Mouse (Mus musculus): ENCODE data around the gene Spef1. TPM values are rescaled to one million over a fixed set of nuclear protein-coding genes. Genes with fewer than 3 reads are reported as not detected.

Spef1 gene
- polyA plus RNA-seq, 1 experiment from 2014 or later: 10.1 TPM

- Histone ChIP-seq H3K9me3 (replicated peaks; ENCODE audit: control insufficient read depth, low read length) (no peaks in the 10 kb centered on the region), H3K36me3 (ENCODE audit: control insufficient read depth, insufficient read depth, low read length) (no peaks in the 10 kb centered on the region), H3K9ac (ENCODE audit: low read length) (no peak overlapping the region), H3K4me1 (ENCODE audit: control insufficient read depth, insufficient read depth, low read length) (peaks cover 7% of the 10 kb centered on the region; the same call in 1 of the 2 replicates), H3K27ac (ENCODE audit: low read depth, low read length) (no peak overlapping the region), H3K27me3 (replicated peaks; ENCODE audit: control insufficient read depth, insufficient read depth, low read length) (no peaks in the 10 kb centered on the region), H3K4me3 (ENCODE audit: low read depth, low read length) (no peak overlapping the region), H3K4me2 (ENCODE audit: low read length) (no peak overlapping the region)
- DNase-seq (ENCODE audit: low spot score) (no peak), ATAC-seq (no peak)
- 77% methylated on average over 3 of the region's 3 CpGs for WGBS
Measured at GRCm38 (mm10) chr2:131128636-131129157, 58.4 kb downstream of the Spef1 start.

GRCm38 (mm10) chr2:131128211-131128610 is 58.9 kb downstream of the Spef1 start:
- Histone ChIP-seq H3K27ac (ENCODE audit: low read depth, low read length) (no peak overlapping the region), H3K36me3 (ENCODE audit: control insufficient read depth, insufficient read depth, low read length) (no peaks in the 10 kb centered on the region), H3K9ac (ENCODE audit: low read length) (no peak overlapping the region), H3K4me3 (ENCODE audit: low read depth, low read length) (no peak overlapping the region), H3K4me1 (ENCODE audit: control insufficient read depth, insufficient read depth, low read length) (peaks cover 7% of the 10 kb centered on the region; the same call in 1 of the 2 replicates), H3K27me3 (replicated peaks; ENCODE audit: control insufficient read depth, insufficient read depth, low read length) (no peaks in the 10 kb centered on the region), H3K4me2 (ENCODE audit: low read length) (no peak overlapping the region), H3K9me3 (replicated peaks; ENCODE audit: control insufficient read depth, low read length) (no peaks in the 10 kb centered on the region)
- 92% methylated on average over 5 of the region's 5 CpGs for WGBS
- DNase-seq (ENCODE audit: low spot score) (no peak), ATAC-seq (no peak)

- 3% methylated on average over 28 of the region's 28 CpGs for WGBS
- Histone ChIP-seq H3K4me1 (ENCODE audit: control insufficient read depth, insufficient read depth, low read length) (peaks cover 7% of the 10 kb centered on the region; the same call in 1 of the 2 replicates), H3K9me3 (replicated peaks; ENCODE audit: control insufficient read depth, low read length) (no peaks in the 10 kb centered on the region), H3K9ac (ENCODE audit: low read length) (peak within 1 kb of the TSS; percentile 58), H3K36me3 (ENCODE audit: control insufficient read depth, insufficient read depth, low read length) (no peaks in the 10 kb centered on the region), H3K4me3 (ENCODE audit: low read depth, low read length) (peak within 1 kb of the TSS; percentile 32), H3K27me3 (replicated peaks; ENCODE audit: control insufficient read depth, insufficient read depth, low read length) (no peaks in the 10 kb centered on the region), H3K27ac (ENCODE audit: low read depth, low read length) (no peak within 1 kb of the TSS), H3K4me2 (ENCODE audit: low read length) (peak within 1 kb of the TSS; percentile 69)
- ATAC-seq: peak; percentile 85
- DNase-seq (ENCODE audit: low spot score): peak; percentile 22
Measured at GRCm38 (mm10) chr2:131127161-131127730, 59.8 kb downstream of the Spef1 start, which contains the start of gene Hspa12b. TSS of gene Hspa12b (plus strand) at chr2:131127280.

DNA sequence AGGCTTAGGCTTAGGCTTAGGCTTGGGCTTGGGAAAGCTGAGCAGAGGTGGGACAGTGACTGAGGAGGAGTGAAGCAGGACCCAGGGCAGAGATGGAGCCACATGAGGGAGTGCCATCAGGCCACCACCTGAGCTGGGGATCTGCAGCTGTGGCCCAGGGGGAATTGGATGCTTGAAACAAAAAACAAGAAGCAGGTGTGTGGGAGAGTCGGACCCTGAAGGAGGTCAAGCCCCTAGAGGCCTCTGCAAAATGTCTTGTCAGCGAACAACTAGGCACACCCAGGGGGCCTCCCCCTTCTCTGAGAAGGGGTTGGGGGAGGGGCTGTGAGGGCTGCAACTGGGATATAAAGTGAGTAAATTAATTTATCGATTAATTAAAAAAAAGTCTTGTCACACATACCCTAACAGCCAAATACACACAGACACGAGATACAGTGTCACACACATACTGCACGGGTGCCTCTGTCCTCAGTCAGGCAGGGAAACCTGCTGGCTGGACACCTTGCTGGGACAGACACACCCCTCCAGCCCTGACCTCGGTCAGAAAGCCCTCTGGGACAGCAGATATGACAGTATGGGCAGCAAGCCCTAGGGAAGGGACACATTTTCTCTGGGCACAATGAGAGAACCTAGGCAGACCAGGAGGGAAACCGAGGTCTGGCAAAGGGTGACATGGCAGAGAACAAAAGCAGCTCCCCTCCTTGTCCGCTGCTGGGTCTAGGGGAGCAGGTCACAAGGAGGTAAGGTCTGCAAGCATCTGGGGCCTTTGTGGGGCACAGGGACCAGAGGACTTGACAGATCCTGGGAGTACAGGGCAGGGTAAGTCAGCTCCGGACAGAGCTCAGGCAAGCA is 60.9 kb downstream of the Spef1 start:
- no peak overlapping the region; the same call in 1 of the 2 replicates for H3K9ac ChIP-seq (ENCODE audit: low read length)
- no peaks in the 10 kb centered on the region for H3K27me3 ChIP-seq (replicated peaks; ENCODE audit: control insufficient read depth, insufficient read depth, low read length)
- ATAC-seq (no peak), DNase-seq (ENCODE audit: low spot score) (no peak)
- H3K4me2 ChIP-seq (ENCODE audit: low read length): no peak overlapping the region
- no peaks in the 10 kb centered on the region for H3K9me3 ChIP-seq (replicated peaks; ENCODE audit: control insufficient read depth, low read length)
- no peak overlapping the region for H3K27ac ChIP-seq (ENCODE audit: low read depth, low read length)
- no peaks in the 10 kb centered on the region for H3K36me3 ChIP-seq (ENCODE audit: control insufficient read depth, insufficient read depth, low read length)
- 48% methylated on average over 9 of the region's 9 CpGs for WGBS
- peaks cover 7% of the 10 kb centered on the region; the same call in 1 of the 2 replicates for H3K4me1 ChIP-seq (ENCODE audit: control insufficient read depth, insufficient read depth, low read length)
- no peak overlapping the region for H3K4me3 ChIP-seq (ENCODE audit: low read depth, low read length)

DNA sequence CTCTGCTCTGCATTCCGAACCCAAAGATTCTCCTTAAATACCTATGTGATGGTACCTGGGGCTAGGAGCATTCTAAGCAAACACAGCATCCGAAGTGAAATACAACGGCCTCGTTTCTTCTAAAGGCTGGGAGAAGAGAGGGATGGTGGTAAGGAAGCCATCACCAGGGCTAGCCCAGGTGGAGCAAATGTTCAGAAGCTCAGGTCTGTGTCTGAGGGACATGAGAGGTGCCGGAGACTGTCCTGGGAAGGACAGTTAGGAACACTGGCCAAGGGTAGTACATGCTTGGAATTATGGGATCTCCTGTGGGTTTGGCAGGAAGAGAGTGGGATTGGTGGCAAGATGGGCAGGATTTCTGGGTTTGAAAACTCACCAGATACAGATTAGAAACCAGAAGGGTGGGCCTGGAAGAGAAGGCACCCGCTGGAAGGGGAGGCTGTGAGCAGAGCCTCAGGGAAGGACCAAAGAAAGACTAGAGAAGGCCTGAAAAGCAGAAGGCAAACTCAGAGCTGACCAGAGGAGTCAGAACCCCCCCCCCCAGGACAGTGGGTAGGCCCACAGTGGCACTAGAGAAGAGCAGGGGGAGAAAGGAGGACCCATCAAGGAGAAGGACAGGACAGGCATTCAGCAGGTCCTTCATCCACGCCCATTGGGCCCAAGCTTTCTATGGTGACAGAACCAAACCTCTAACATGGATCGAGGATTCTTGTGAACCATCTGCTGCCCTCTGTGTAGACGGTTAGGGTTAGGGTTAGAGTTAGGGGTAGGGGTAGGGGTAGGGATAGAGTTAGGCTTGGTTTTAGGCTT is 61.7 kb downstream of the Spef1 start:
- 86% methylated on average over 9 of the region's 9 CpGs for WGBS
- H3K4me2 ChIP-seq (ENCODE audit: low read length): no peak overlapping the region
- no peak overlapping the region for H3K9ac ChIP-seq (ENCODE audit: low read length)
- no peaks in the 10 kb centered on the region for H3K27me3 ChIP-seq (replicated peaks; ENCODE audit: control insufficient read depth, insufficient read depth, low read length)
- ATAC-seq (no peak), DNase-seq (ENCODE audit: low spot score) (no peak)
- no peaks in the 10 kb centered on the region for H3K36me3 ChIP-seq (ENCODE audit: control insufficient read depth, insufficient read depth, low read length)
- H3K27ac ChIP-seq (ENCODE audit: low read depth, low read length): no peak overlapping the region
- no peaks in the 10 kb centered on the region for H3K9me3 ChIP-seq (replicated peaks; ENCODE audit: control insufficient read depth, low read length)
- H3K4me3 ChIP-seq (ENCODE audit: low read depth, low read length): no peak overlapping the region
- peaks cover 7% of the 10 kb centered on the region; the same call in 1 of the 2 replicates for H3K4me1 ChIP-seq (ENCODE audit: control insufficient read depth, insufficient read depth, low read length)

DNA sequence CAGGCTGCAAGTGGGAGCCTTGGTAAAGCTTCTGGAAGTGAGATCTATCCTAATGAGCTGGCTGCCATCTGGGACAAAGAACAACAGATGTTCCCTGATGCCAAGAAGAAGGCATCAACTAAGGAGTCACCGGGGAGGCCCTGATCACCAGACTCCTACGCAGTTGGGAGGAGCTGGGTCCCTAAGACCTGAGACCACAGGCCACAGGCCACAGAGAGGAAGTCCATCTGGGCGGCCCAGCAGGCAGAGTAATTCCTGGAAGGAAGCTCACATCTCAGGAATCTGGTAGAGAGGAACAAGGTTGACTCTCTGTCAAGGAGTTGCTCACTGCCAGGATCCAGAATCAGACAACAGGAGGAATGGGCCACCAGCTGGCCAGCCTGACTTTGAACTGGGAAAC is 62.9 kb downstream of the Spef1 start:
- H3K9ac ChIP-seq (ENCODE audit: low read length): no peak overlapping the region
- H3K4me1 ChIP-seq (ENCODE audit: control insufficient read depth, insufficient read depth, low read length): peaks cover 7% of the 10 kb centered on the region; the same call in 1 of the 2 replicates
- DNase-seq (ENCODE audit: low spot score): no peak
- ATAC-seq: no peak
- no peaks in the 10 kb centered on the region for H3K36me3 ChIP-seq (ENCODE audit: control insufficient read depth, insufficient read depth, low read length)
- H3K4me3 ChIP-seq (ENCODE audit: low read depth, low read length): no peak overlapping the region
- H3K27me3 ChIP-seq (replicated peaks; ENCODE audit: control insufficient read depth, insufficient read depth, low read length): no peaks in the 10 kb centered on the region
- H3K4me2 ChIP-seq (ENCODE audit: low read length): no peak overlapping the region
- H3K27ac ChIP-seq (ENCODE audit: low read depth, low read length): no peak overlapping the region
- no peaks in the 10 kb centered on the region for H3K9me3 ChIP-seq (replicated peaks; ENCODE audit: control insufficient read depth, low read length)
- 62% methylated on average over 3 of the region's 3 CpGs for WGBS

Other genes with a start within 250 kb of the Spef1 start
- 30.6 and 33.6 TPM in 2 replicates for gene Gfra4, start 144.2 kb downstream of the Spef1 start, polyA plus RNA-seq (2014; fragmentation: Nextera tagmentation; extraction: Ambion mirVana)
- gene Adam33, start 123.5 kb downstream of the Spef1 start, polyA plus RNA-seq (2014; fragmentation: Nextera tagmentation; extraction: Ambion mirVana): 0.52 and 0.79 TPM in 2 replicates
- 0.10 and 0.25 TPM in 2 replicates for gene Siglec1, start 100.5 kb downstream of the Spef1 start, polyA plus RNA-seq (2014; fragmentation: Nextera tagmentation; extraction: Ambion mirVana)
- gene Hspa12b, start 60.0 kb downstream of the Spef1 start, polyA plus RNA-seq (2014; fragmentation: Nextera tagmentation; extraction: Ambion mirVana): 1.6 and 1.8 TPM in 2 replicates
- not detected in 2 replicates for gene Gm11037, start 53.8 kb downstream of the Spef1 start, polyA plus RNA-seq (2014; fragmentation: Nextera tagmentation; extraction: Ambion mirVana)
- gene 1700037H04Rik, start 27.2 kb downstream of the Spef1 start, polyA plus RNA-seq (2014; fragmentation: Nextera tagmentation; extraction: Ambion mirVana): 110 and 112 TPM in 2 replicates
- gene Cenpb, start 7.2 kb downstream of the Spef1 start, polyA plus RNA-seq (2014; fragmentation: Nextera tagmentation; extraction: Ambion mirVana): 9.3 and 9.7 TPM in 2 replicates
- gene Cdc25b, start 333 bp downstream of the Spef1 start, polyA plus RNA-seq (2014; fragmentation: Nextera tagmentation; extraction: Ambion mirVana): 30.0 and 32.0 TPM in 2 replicates
- 29.9 and 30.3 TPM in 2 replicates for gene Ap5s1, start 19.8 kb upstream of the Spef1 start, polyA plus RNA-seq (2014; fragmentation: Nextera tagmentation; extraction: Ambion mirVana)
- gene Mavs, start 46.8 kb upstream of the Spef1 start, polyA plus RNA-seq (2014; fragmentation: Nextera tagmentation; extraction: Ambion mirVana): 6.5 and 6.6 TPM in 2 replicates
- gene Pank2, start 75.2 kb upstream of the Spef1 start, polyA plus RNA-seq (2014; fragmentation: Nextera tagmentation; extraction: Ambion mirVana): 29.4 and 34.4 TPM in 2 replicates
- gene Rnf24, start 165.6 kb upstream of the Spef1 start, polyA plus RNA-seq (2014; fragmentation: Nextera tagmentation; extraction: Ambion mirVana): 13.9 and 16.2 TPM in 2 replicates